Mouse (Mus musculus) forebrain, embryonic 15.5 days (tissue): ENCODE measurements around the gene Olfml2b. TPM values are rescaled to one million over a fixed set of nuclear protein-coding genes. Genes with fewer than 3 reads are reported as not detected.

Experiments used
- ATAC-seq: fragments of 200-750 bp; cut with Nextera tagmentation; replicated peaks from 2 replicates; pipeline ENCODE4 v1.8.0; 2017; ENCODE audit warnings: mild to moderate bottlenecking, moderate TSS enrichment, moderate library complexity
- H3K27ac ChIP-seq: fragments of 300-500 bp; sonication (generic); replicated peaks from 2 replicates; pipeline ENCODE4 v1.5.1; 2015; ENCODE audit warnings: mild to moderate bottlenecking, inconsistent platforms
- H3K27me3 ChIP-seq: fragments of 300-500 bp; sonication (generic); 2 replicates; pipeline ENCODE4 v1.6.1; 2015; ENCODE audit warnings: inconsistent platforms
- H3K36me3 ChIP-seq: fragments of 300-500 bp; sonication (generic); 2 replicates; pipeline ENCODE4 v1.6.1; 2015; ENCODE audit warnings: mild to moderate bottlenecking, inconsistent platforms
- H3K4me1 ChIP-seq: fragments of 300-500 bp; sonication (generic); 2 replicates; pipeline ENCODE4 v1.6.1; 2015; ENCODE audit warnings: inconsistent platforms
- H3K4me2 ChIP-seq: fragments of 300-500 bp; sonication (generic); replicated peaks from 2 replicates; pipeline ENCODE4 v1.6.1; 2015; ENCODE audit warnings: mild to moderate bottlenecking, inconsistent platforms
- H3K4me3 ChIP-seq: fragments of 300-500 bp; sonication (generic); 2 replicates; pipeline ENCODE4 v1.5.1; 2015; ENCODE audit warnings: mild to moderate bottlenecking, inconsistent platforms
- H3K9ac ChIP-seq: fragments of 300-500 bp; sonication (generic); replicated peaks from 2 replicates; pipeline ENCODE4 v1.6.1; 2015; ENCODE audit warnings: mild to moderate bottlenecking, inconsistent platforms
- H3K9me3 ChIP-seq: fragments of 300-500 bp; sonication (generic); 2 replicates; pipeline ENCODE4 v1.6.1; 2016; ENCODE audit warnings: inconsistent platforms
- whole genome bisulfite sequencing: fragments of 180-500 bp; shearing (Covaris S2); methylation state at CpG from one replicate; pipeline ENCODE4 v1.1.7; 2015; ENCODE audit warnings: mixed read lengths; 5-methylcytosine and 5-hydroxymethylcytosine counted together
- polyA plus RNA-seq: library from polyadenylated mRNA; unstranded; fragments of >200 nt; fragmentation: Nextera tagmentation; extraction: Ambion mirVana; gene quantifications from 2 replicates; pipeline ENCODE4 v1.2.1, GENCODE M21; 2015

The Olfml2b gene
- polyA plus RNA-seq, 1 experiment from 2014 or later, result 11.4 TPM

DNA sequence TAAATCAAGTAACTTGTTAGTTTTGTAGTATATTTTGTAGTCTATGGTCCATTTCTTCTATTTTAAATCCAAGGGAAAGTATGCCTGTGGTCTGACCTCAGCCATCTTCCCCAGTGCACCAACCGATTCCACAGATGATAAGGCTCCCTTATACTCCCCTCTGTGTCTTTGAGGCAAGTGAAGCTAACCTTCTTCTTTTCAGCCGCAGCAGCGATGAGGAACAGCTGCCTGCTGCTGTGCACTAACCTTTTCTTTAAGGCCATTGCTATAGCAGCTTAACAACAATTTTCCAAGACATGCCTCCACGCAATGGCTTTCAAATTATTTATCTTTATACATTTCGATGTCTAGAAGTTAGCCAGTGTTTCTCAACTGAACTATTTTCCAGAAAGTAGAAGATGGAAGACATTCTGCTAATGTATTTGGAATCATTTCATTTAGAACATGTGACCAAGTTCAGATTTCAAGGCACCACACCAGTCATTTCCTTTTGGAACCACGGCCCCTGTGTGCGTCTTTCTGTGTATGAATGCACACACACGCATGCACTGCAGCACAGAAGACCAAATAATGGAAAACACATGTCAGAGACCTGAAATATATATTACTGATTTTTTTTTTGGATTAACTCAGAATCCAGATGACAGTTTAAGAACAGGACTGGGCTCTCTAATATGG lies 73.9 kb downstream of the Olfml2b start:
- Histone ChIP-seq H3K4me2 (no peak overlapping the region), H3K4me1 (no peaks in the 10 kb centered on the region), H3K4me3 (no peak overlapping the region), H3K9ac (no peak overlapping the region), H3K9me3 (no peaks in the 10 kb centered on the region), H3K27me3 (no peaks in the 10 kb centered on the region), H3K36me3 (no peaks in the 10 kb centered on the region), H3K27ac (no peak overlapping the region)
- WGBS, result 78% methylated on average over 8 of the region's 8 CpGs
- no peak for ATAC-seq

DNA sequence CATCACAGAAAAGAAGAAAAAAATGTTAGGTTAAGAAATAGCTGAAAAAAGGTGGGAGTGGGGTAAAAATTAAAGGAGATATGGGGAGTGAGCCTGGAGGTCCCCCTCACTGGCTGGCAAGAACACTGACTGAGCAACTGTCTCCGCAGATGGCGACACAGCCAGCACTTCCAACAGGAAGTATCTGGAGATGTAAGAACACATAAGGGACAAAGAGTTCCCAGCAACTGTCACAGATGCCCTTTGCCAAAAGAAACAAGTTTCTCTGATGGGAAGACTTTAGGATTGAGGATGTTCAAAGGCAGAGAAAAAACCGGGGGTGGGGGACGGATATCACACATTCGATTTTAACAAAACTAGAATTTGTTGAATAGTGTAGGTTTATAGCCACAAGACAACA lies 77.2 kb downstream of the Olfml2b start:
- H3K27ac ChIP-seq, result no peak overlapping the region
- WGBS, result 76% methylated on average over 5 of the region's 5 CpGs
- H3K27me3 ChIP-seq, result no peaks in the 10 kb centered on the region
- no peak overlapping the region for H3K4me3 ChIP-seq
- H3K36me3 ChIP-seq, result no peaks in the 10 kb centered on the region
- no peaks in the 10 kb centered on the region for H3K9me3 ChIP-seq
- ATAC-seq, result no peak
- no peak overlapping the region for H3K4me2 ChIP-seq
- no peaks in the 10 kb centered on the region for H3K4me1 ChIP-seq
- no peak overlapping the region for H3K9ac ChIP-seq

DNA sequence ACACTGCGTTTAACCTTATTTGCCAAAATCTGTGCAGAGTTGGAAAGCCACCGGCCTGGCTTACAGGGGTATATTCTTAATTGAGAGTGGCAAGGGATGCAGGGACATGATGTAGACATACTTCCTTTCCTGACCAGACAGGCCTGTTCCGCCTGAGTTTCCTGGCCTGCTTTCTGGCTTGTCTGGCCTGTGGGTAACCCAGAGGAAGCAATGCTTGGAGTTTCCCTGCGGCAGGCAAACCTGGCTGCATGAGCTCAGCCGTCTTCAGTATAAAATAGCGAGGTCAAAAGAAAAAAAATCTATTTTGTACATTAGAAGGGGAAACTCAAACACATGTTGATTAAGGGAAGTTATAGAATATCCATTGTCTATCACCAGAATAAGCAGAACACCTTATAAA lies 84.2 kb downstream of the Olfml2b start:
- Histone ChIP-seq H3K27ac (no peak overlapping the region), H3K4me2 (no peak overlapping the region), H3K36me3 (no peaks in the 10 kb centered on the region), H3K9me3 (no peaks in the 10 kb centered on the region), H3K4me1 (no peaks in the 10 kb centered on the region), H3K9ac (no peak overlapping the region), H3K27me3 (no peaks in the 10 kb centered on the region), H3K4me3 (no peak overlapping the region)
- WGBS, result 87% methylated on average over 6 of the region's 6 CpGs
- no peak for ATAC-seq

DNA sequence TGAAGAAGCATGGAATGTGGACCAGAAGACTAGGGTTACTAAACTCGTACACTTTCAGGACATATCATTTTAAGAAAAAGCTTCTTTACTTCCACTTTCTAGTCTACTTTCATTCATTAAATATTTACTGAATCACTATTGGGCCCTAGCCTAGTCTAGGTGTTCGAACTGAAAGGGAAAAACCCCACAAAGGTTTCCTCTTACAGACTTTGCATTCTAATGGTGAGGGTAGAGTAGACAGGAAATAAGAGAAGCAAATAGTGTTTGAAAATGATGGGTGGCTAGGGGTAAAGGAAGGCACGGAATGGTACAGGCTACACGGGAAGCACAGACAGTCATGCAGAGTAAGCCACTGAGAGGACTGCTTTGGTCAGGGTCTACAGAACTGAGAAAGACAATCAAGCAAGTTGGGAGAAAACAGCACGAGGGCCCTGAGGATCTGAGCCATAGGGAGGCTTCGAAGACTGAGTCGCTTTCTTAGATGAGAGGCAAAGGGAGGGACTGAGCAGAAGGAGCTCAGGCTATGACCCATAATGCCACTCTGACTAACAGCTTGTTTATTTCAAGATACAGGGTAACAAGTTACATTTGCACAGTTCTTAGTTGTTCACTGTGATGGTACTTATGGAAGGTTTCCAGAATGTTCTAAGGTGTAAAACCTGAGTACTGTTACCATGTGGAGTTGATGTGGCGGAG lies 85.1 kb downstream of the Olfml2b start:
- Histone ChIP-seq H3K36me3 (no peaks in the 10 kb centered on the region), H3K27ac (no peak overlapping the region), H3K9me3 (no peaks in the 10 kb centered on the region), H3K27me3 (no peaks in the 10 kb centered on the region), H3K4me1 (no peaks in the 10 kb centered on the region), H3K4me2 (no peak overlapping the region), H3K4me3 (no peak overlapping the region), H3K9ac (no peak overlapping the region)
- no peak for ATAC-seq
- 81% methylated on average over 8 of the region's 8 CpGs for WGBS

DNA sequence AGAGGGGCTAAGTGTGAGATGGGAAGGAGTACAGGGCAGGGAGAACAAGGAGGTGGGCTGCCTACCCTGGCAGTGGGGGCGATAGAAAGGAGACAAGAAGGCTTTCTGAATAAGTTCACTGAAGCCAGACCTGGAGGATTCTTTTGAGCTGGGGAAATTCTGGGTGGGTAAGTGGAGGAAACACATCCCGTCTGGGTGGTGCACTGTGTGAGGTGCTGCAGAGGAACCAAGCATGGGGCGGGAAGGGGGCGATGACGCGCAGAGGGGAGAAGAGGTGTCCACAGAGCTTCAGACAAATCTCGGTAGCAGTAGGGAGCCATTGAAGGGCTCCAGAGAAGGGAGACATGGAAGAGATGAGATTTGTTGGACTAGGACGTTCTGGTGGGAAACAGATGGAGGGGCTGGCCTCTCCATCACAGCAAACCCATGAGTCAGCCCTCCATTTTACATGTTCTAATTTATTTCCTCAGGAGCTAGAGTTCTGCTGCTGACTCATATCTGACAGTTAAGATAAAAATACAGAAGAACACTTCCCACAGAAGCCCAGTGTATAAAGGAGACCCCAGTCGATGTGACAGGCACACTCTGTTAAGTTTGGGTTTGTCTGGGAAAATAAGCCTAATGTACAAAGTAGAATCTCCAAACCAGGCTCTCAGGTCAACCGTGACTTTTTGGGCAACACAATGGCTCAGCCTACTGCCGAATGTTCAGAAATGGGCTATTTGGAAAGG lies 87.7 kb downstream of the Olfml2b start:
- H3K9me3 ChIP-seq, result no peaks in the 10 kb centered on the region
- no peaks in the 10 kb centered on the region for H3K27me3 ChIP-seq
- H3K4me3 ChIP-seq, result no peak overlapping the region
- H3K4me2 ChIP-seq, result no peak overlapping the region
- WGBS, result 89% methylated on average over 11 of the region's 11 CpGs
- no peak overlapping the region for H3K27ac ChIP-seq
- H3K36me3 ChIP-seq, result no peaks in the 10 kb centered on the region
- no peaks in the 10 kb centered on the region for H3K4me1 ChIP-seq
- no peak overlapping the region for H3K9ac ChIP-seq
- no peak for ATAC-seq

Other genes starting within 250 kb of the Olfml2b start
- 25.4 and 27.0 TPM in 2 replicates for gene Nos1ap, start 54.7 kb upstream of the Olfml2b start, polyA plus RNA-seq
- 7.6 and 7.7 TPM in 2 replicates for gene Atf6, start 223.2 kb downstream of the Olfml2b start, polyA plus RNA-seq
- 0.22 and 0.40 TPM in 2 replicates for gene Gm26620, start 240.5 kb downstream of the Olfml2b start, polyA plus RNA-seq
- gene Dusp12, start 241.0 kb downstream of the Olfml2b start, polyA plus RNA-seq, result 36.4 and 36.8 TPM in 2 replicates